Mouse (Mus musculus): Measurements from ENCODE around the gene Fezf2. TPM values are rescaled to one million over a fixed set of nuclear protein-coding genes. Genes with fewer than 3 reads are reported as not detected.

Gene Fezf2
- polyA plus RNA-seq, 1 experiment from 2014 or later, result not detected

- Histone ChIP-seq H3K9me3 (ENCODE audit: control insufficient read depth, low read length) (no peaks in the 10 kb centered on the region), H3K4me3 (ENCODE audit: low read depth, low read length) (no peak overlapping the region), H3K36me3 (ENCODE audit: control insufficient read depth, insufficient read depth, low read length) (no peaks in the 10 kb centered on the region), H3K9ac (ENCODE audit: low read length) (no peak overlapping the region), H3K4me2 (ENCODE audit: low read depth, severe bottlenecking) (no peak overlapping the region), H3K27ac (replicated peaks; ENCODE audit: low read depth, low read length) (no peak overlapping the region), H3K4me1 (ENCODE audit: control insufficient read depth, insufficient read depth, low read length) (no peaks in the 10 kb centered on the region), H3K27me3 (ENCODE audit: control insufficient read depth, insufficient read depth, low read length) (no peaks in the 10 kb centered on the region)
- WGBS, result 16% methylated on average over 9 of the region's 9 CpGs
- DNase-seq (ENCODE audit: low spot score) (no peak), ATAC-seq (ENCODE audit: insufficient number of reproducible peaks, low FRiP score, low TSS enrichment, low read depth) (no peak)
Observed at GRCm38 (mm10) chr14:12377883-12378282, 29.9 kb upstream of the Fezf2 start.

GRCm38 (mm10) chr14:12377289-12377688, 29.3 kb upstream of the Fezf2 start:
- no peaks in the 10 kb centered on the region for H3K27me3 ChIP-seq (ENCODE audit: control insufficient read depth, insufficient read depth, low read length)
- H3K9me3 ChIP-seq (ENCODE audit: control insufficient read depth, low read length), result no peaks in the 10 kb centered on the region
- no peak overlapping the region for H3K4me3 ChIP-seq (ENCODE audit: low read depth, low read length)
- DNase-seq (ENCODE audit: low spot score), result no peak
- H3K4me1 ChIP-seq (ENCODE audit: control insufficient read depth, insufficient read depth, low read length), result no peaks in the 10 kb centered on the region
- H3K9ac ChIP-seq (ENCODE audit: low read length), result no peak overlapping the region
- no peak for ATAC-seq (ENCODE audit: insufficient number of reproducible peaks, low FRiP score, low TSS enrichment, low read depth)
- H3K27ac ChIP-seq (replicated peaks; ENCODE audit: low read depth, low read length), result no peak overlapping the region
- 91% methylated on average over 2 of the region's 2 CpGs for WGBS
- H3K4me2 ChIP-seq (ENCODE audit: low read depth, severe bottlenecking), result no peak overlapping the region
- H3K36me3 ChIP-seq (ENCODE audit: control insufficient read depth, insufficient read depth, low read length), result no peaks in the 10 kb centered on the region

- H3K9ac ChIP-seq (ENCODE audit: low read length), result no peak overlapping the region
- H3K4me1 ChIP-seq (ENCODE audit: control insufficient read depth, insufficient read depth, low read length), result no peaks in the 10 kb centered on the region
- no peak overlapping the region for H3K4me3 ChIP-seq (ENCODE audit: low read depth, low read length)
- ATAC-seq (ENCODE audit: insufficient number of reproducible peaks, low FRiP score, low TSS enrichment, low read depth), result no peak
- DNase-seq (ENCODE audit: low spot score), result no peak
- no peaks in the 10 kb centered on the region for H3K36me3 ChIP-seq (ENCODE audit: control insufficient read depth, insufficient read depth, low read length)
- H3K4me2 ChIP-seq (ENCODE audit: low read depth, severe bottlenecking), result no peak overlapping the region
- H3K27ac ChIP-seq (replicated peaks; ENCODE audit: low read depth, low read length), result no peak overlapping the region
- no peaks in the 10 kb centered on the region for H3K27me3 ChIP-seq (ENCODE audit: control insufficient read depth, insufficient read depth, low read length)
- no peaks in the 10 kb centered on the region for H3K9me3 ChIP-seq (ENCODE audit: control insufficient read depth, low read length)
- WGBS, result 63% methylated on average over 2 of the region's 2 CpGs
Observed at GRCm38 (mm10) chr14:12375451-12375850, 27.5 kb upstream of the Fezf2 start.

DNA sequence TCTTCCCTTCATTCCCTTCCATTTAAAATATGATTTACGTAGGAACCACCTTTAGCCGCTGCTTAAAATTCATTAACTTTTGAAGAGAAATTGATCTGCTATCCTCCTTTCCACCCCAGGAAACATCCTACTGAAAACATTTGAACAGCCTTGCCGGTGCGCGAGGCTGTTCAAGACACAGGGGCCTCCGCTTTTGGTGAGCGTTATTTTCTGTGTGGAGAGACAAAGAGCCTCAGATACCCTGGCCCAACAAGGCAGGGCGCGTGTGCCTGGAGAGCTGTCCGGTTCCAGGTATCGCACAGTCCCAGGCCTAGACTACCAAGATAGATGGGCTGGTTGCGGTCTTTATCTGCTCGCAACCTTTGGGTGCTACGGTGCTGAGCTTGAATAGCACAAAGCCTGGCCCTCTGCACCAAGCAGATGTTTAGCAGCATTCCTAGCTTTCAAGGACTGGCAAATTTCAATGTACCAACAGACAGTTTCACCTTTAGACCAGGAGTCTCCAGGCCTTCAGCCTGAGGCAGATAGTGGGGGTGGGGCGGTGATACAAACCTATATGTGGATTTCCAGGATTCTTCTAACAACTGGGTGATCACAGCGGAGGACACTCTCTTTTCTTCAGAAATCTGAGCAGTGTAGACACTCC, 2.4 kb upstream of the Fezf2 start:
- 4% methylated on average over 16 of the region's 16 CpGs for WGBS
- no peak overlapping the region for H3K4me2 ChIP-seq (ENCODE audit: low read depth, severe bottlenecking)
- H3K27ac ChIP-seq (replicated peaks; ENCODE audit: low read depth, low read length), result no peak overlapping the region
- no peaks in the 10 kb centered on the region for H3K36me3 ChIP-seq (ENCODE audit: control insufficient read depth, insufficient read depth, low read length)
- peaks cover 63% of the 10 kb centered on the region for H3K27me3 ChIP-seq (ENCODE audit: control insufficient read depth, insufficient read depth, low read length)
- H3K4me1 ChIP-seq (ENCODE audit: control insufficient read depth, insufficient read depth, low read length), result 0 out of 2 replicates have a peak, but pooled peaks cover under 1% of the 10 kb centered on the region
- no peak overlapping the region for H3K4me3 ChIP-seq (ENCODE audit: low read depth, low read length)
- H3K9me3 ChIP-seq (ENCODE audit: control insufficient read depth, low read length), result no peaks in the 10 kb centered on the region
- DNase-seq (ENCODE audit: low spot score) (peak; percentile 33), ATAC-seq (ENCODE audit: insufficient number of reproducible peaks, low FRiP score, low TSS enrichment, low read depth) (no peak)
- H3K9ac ChIP-seq (ENCODE audit: low read length), result no peak overlapping the region

GRCm38 (mm10) chr14:12349334-12350090, 1.5 kb upstream of the Fezf2 start:
- Histone ChIP-seq H3K27ac (replicated peaks; ENCODE audit: low read depth, low read length) (no peak overlapping the region), H3K36me3 (ENCODE audit: control insufficient read depth, insufficient read depth, low read length) (no peaks in the 10 kb centered on the region), H3K4me3 (ENCODE audit: low read depth, low read length) (no peak overlapping the region), H3K27me3 (ENCODE audit: control insufficient read depth, insufficient read depth, low read length) (peaks cover 72% of the 10 kb centered on the region), H3K9ac (ENCODE audit: low read length) (no peak overlapping the region), H3K4me1 (ENCODE audit: control insufficient read depth, insufficient read depth, low read length) (peaks cover 8% of the 10 kb centered on the region; the same call in 1 of the 2 replicates), H3K9me3 (ENCODE audit: control insufficient read depth, low read length) (no peaks in the 10 kb centered on the region), H3K4me2 (ENCODE audit: low read depth, severe bottlenecking) (no peak overlapping the region)
- 4% methylated on average over 15 of the region's 15 CpGs for WGBS
- DNase-seq (ENCODE audit: low spot score) (peak; percentile 50), ATAC-seq (ENCODE audit: insufficient number of reproducible peaks, low FRiP score, low TSS enrichment, low read depth) (0 out of 2 replicates have a peak, but pooled peaks have one; percentile 49)

- H3K4me3 ChIP-seq (ENCODE audit: low read depth, low read length), result no peak overlapping the region
- DNase-seq (ENCODE audit: low spot score) (peak; percentile 50), ATAC-seq (ENCODE audit: insufficient number of reproducible peaks, low FRiP score, low TSS enrichment, low read depth) (no peak)
- H3K4me1 ChIP-seq (ENCODE audit: control insufficient read depth, insufficient read depth, low read length), result peaks cover 11% of the 10 kb centered on the region; the same call in 1 of the 2 replicates
- H3K4me2 ChIP-seq (ENCODE audit: low read depth, severe bottlenecking), result no peak overlapping the region
- H3K36me3 ChIP-seq (ENCODE audit: control insufficient read depth, insufficient read depth, low read length), result no peaks in the 10 kb centered on the region
- 2% methylated on average over 26 of the region's 26 CpGs for WGBS
- H3K27ac ChIP-seq (replicated peaks; ENCODE audit: low read depth, low read length), result no peak overlapping the region
- H3K9me3 ChIP-seq (ENCODE audit: control insufficient read depth, low read length), result no peaks in the 10 kb centered on the region
- no peak overlapping the region for H3K9ac ChIP-seq (ENCODE audit: low read length)
- H3K27me3 ChIP-seq (ENCODE audit: control insufficient read depth, insufficient read depth, low read length), result peaks cover 85% of the 10 kb centered on the region
Observed at GRCm38 (mm10) chr14:12346865-12347600, 956 bp downstream of the Fezf2 start.

- DNase-seq (ENCODE audit: low spot score) (peak; percentile 66), ATAC-seq (ENCODE audit: insufficient number of reproducible peaks, low FRiP score, low TSS enrichment, low read depth) (no peak)
- Histone ChIP-seq H3K27me3 (ENCODE audit: control insufficient read depth, insufficient read depth, low read length) (peaks cover 87% of the 10 kb centered on the region), H3K4me1 (ENCODE audit: control insufficient read depth, insufficient read depth, low read length) (peaks cover 14% of the 10 kb centered on the region; the same call in 1 of the 2 replicates), H3K4me3 (ENCODE audit: low read depth, low read length) (no peak overlapping the region), H3K27ac (replicated peaks; ENCODE audit: low read depth, low read length) (no peak overlapping the region), H3K9me3 (ENCODE audit: control insufficient read depth, low read length) (no peaks in the 10 kb centered on the region), H3K9ac (ENCODE audit: low read length) (no peak overlapping the region), H3K4me2 (ENCODE audit: low read depth, severe bottlenecking) (0 out of 2 replicates have a peak overlapping the region, but pooled peaks have one; percentile 4), H3K36me3 (ENCODE audit: control insufficient read depth, insufficient read depth, low read length) (no peaks in the 10 kb centered on the region)
- under 1% methylated on average over 50 of the region's 50 CpGs for WGBS
Observed at GRCm38 (mm10) chr14:12346011-12346864, 1.8 kb downstream of the Fezf2 start.

All from limb, embryonic 11.5 days (tissue).